14 mouse cellular contexts compared by ENCODE assay signal in genomic region chr9:42920190-42920589, GRCm38 (mm10). TPM values are rescaled to one million over a fixed set of nuclear protein-coding genes. Genes with fewer than 3 reads are reported as not detected.
DNase-seq lines count a peak whose midpoint lies in the region; ATAC-seq lines count a peak whose summit lies in the region.
"Had no signal": no experiment of that assay in that cellular context is flagged by ENCODE, and none has a peak within 500 bp of the region (broad histone marks: within the 10 kb centered on the region; RNA-seq: fewer than 3 reads in every experiment).

No protein-coding gene starts in this region.

- no peak overlapping the region for H3K4me3 ChIP-seq in midbrain, embryonic 14.5 days (replicated peaks; ENCODE audit: low read depth, low read length)
- no peak overlapping the region for H3K4me3 ChIP-seq in midbrain, embryonic 11.5 days (ENCODE audit: low read depth, low read length)
- H3K4me3 ChIP-seq in limb, embryonic 11.5 days (ENCODE audit: low read depth, low read length), result no peak overlapping the region
- H3K4me3 ChIP-seq: limb, embryonic 12.5 days; liver, embryonic 15.5 days; megakaryocyte, embryonic 14.5 days had no signal

- H3K36me3 ChIP-seq in midbrain, embryonic 14.5 days (ENCODE audit: control insufficient read depth, insufficient read depth, low read length), result no peaks in the 10 kb centered on the region
- no peaks in the 10 kb centered on the region for H3K36me3 ChIP-seq in midbrain, embryonic 11.5 days (ENCODE audit: control insufficient read depth, insufficient read depth, low read length)
- no peaks in the 10 kb centered on the region for H3K36me3 ChIP-seq in limb, embryonic 11.5 days (ENCODE audit: control insufficient read depth, insufficient read depth, low read length)
- H3K36me3 ChIP-seq: limb, embryonic 12.5 days; liver, embryonic 15.5 days had no signal

- H3K4me1 ChIP-seq in midbrain, embryonic 14.5 days (ENCODE audit: control insufficient read depth, insufficient read depth, low read length), result peaks cover 10% of the 10 kb centered on the region; the same call in 1 of the 2 replicates
- peaks cover 5% of the 10 kb centered on the region; the same call in 1 of the 2 replicates for H3K4me1 ChIP-seq in midbrain, embryonic 11.5 days (ENCODE audit: control insufficient read depth, insufficient read depth, low read length)
- H3K4me1 ChIP-seq in limb, embryonic 11.5 days (ENCODE audit: control insufficient read depth, insufficient read depth, low read length), result peaks cover 10% of the 10 kb centered on the region
- H3K4me1 ChIP-seq: liver, embryonic 15.5 days; megakaryocyte, embryonic 14.5 days had no signal

- ATAC-seq in midbrain, embryonic 14.5 days (ENCODE audit: low FRiP score, low TSS enrichment), result no peak
- no peak for ATAC-seq in midbrain, embryonic 11.5 days (ENCODE audit: low FRiP score)
- ATAC-seq in limb, embryonic 11.5 days (ENCODE audit: insufficient number of reproducible peaks, low FRiP score, low TSS enrichment, low read depth), result no peak
- ATAC-seq: Patski had no signal

- H3K27ac ChIP-seq in midbrain, embryonic 14.5 days (replicated peaks; ENCODE audit: low read depth, low read length), result no peak overlapping the region
- no peak overlapping the region for H3K27ac ChIP-seq in midbrain, embryonic 11.5 days (ENCODE audit: low read depth, low read length)
- H3K27ac ChIP-seq in limb, embryonic 11.5 days (replicated peaks; ENCODE audit: low read depth, low read length), result no peak overlapping the region
- H3K27ac ChIP-seq: limb, embryonic 12.5 days; liver, embryonic 15.5 days had no signal

- 44% methylated on average over 7 of the region's 7 CpGs for WGBS in midbrain, embryonic 14.5 days
- WGBS in midbrain, embryonic 11.5 days, result 46% methylated on average over 7 of the region's 7 CpGs
- 30% methylated on average over 7 of the region's 7 CpGs for WGBS in limb, embryonic 11.5 days

- H3K9me3 ChIP-seq in midbrain, embryonic 14.5 days (ENCODE audit: control insufficient read depth, low read length), result no peaks in the 10 kb centered on the region
- no peaks in the 10 kb centered on the region for H3K9me3 ChIP-seq in midbrain, embryonic 11.5 days (ENCODE audit: control insufficient read depth, low read length)
- no peaks in the 10 kb centered on the region for H3K9me3 ChIP-seq in limb, embryonic 11.5 days (ENCODE audit: control insufficient read depth, low read length)
- H3K9me3 ChIP-seq: limb, embryonic 12.5 days; liver, embryonic 15.5 days; megakaryocyte, embryonic 14.5 days had no signal

- no peaks in the 10 kb centered on the region for H3K27me3 ChIP-seq in midbrain, embryonic 14.5 days (ENCODE audit: control insufficient read depth, insufficient read depth, low read length)
- H3K27me3 ChIP-seq in midbrain, embryonic 11.5 days (ENCODE audit: control insufficient read depth, insufficient read depth, low read length), result no peaks in the 10 kb centered on the region
- no peaks in the 10 kb centered on the region for H3K27me3 ChIP-seq in limb, embryonic 11.5 days (ENCODE audit: control insufficient read depth, insufficient read depth, low read length)
- H3K27me3 ChIP-seq: liver, embryonic 15.5 days; Patski had no signal

- no peak overlapping the region for H3K9ac ChIP-seq in midbrain, embryonic 14.5 days (replicated peaks; ENCODE audit: low read length)
- H3K9ac ChIP-seq in midbrain, embryonic 11.5 days (ENCODE audit: low read length), result no peak overlapping the region
- H3K9ac ChIP-seq in limb, embryonic 11.5 days (ENCODE audit: low read length), result no peak overlapping the region
- H3K9ac ChIP-seq: limb, embryonic 12.5 days; liver, embryonic 15.5 days had no signal

- H3K4me2 ChIP-seq in midbrain, embryonic 14.5 days (ENCODE audit: low read length), result no peak overlapping the region
- H3K4me2 ChIP-seq in midbrain, embryonic 11.5 days, result no peak overlapping the region
- H3K4me2 ChIP-seq in limb, embryonic 11.5 days (ENCODE audit: low read depth, severe bottlenecking), result no peak overlapping the region
- H3K4me2 ChIP-seq: limb, embryonic 12.5 days; liver, embryonic 15.5 days had no signal

- peak; percentile 63 for DNase-seq in embryo, embryonic 11 days
- DNase-seq in embryo, embryonic 10 days (ENCODE audit: low spot score), result no peak
- peak; percentile 35 for DNase-seq in layer of hippocampus, adult 11-12 months (ENCODE audit: low spot score)
- no peak for DNase-seq in layer of hippocampus, postnatal 25 days (ENCODE audit: extremely low spot score in 1 of 2, low spot score in 1 of 2)
- peak; percentile 41 for DNase-seq in midbrain, embryonic 14.5 days
- no peak for DNase-seq in midbrain, embryonic 11.5 days (ENCODE audit: low spot score, missing footprints)
- peak; percentile 58 for DNase-seq in limb, embryonic 11.5 days (ENCODE audit: low spot score)
- no peak for DNase-seq in frontal cortex, adult 2 months (ENCODE audit: extremely low spot score in 1 of 2, low spot score in 1 of 2)
- DNase-seq: cerebellum, adult 8-10 months; heart, adult 11 months had no signal

RNA-seq across cellular contexts. Expression of gene Grik4, which starts 24.1 kb away (rescaled TPM):
- total RNA-seq in layer of hippocampus, postnatal 25 days (2021), result 10 to 100 TPM; 57.0 to 60.9 TPM
- 4.4 and 6.6 TPM in 2 replicates for polyA plus RNA-seq in midbrain, embryonic 14.5 days (2014; fragmentation: Nextera tagmentation; extraction: Ambion mirVana)
- polyA plus RNA-seq in midbrain, embryonic 11.5 days (2014; fragmentation: Nextera tagmentation; extraction: Ambion mirVana), result 1.2 TPM in 2 replicates
- polyA plus RNA-seq in limb, embryonic 11.5 days (2014; fragmentation: Nextera tagmentation; extraction: Ambion mirVana), result 0.84 and 1.1 TPM in 2 replicates
- 10.4 and 11.6 TPM in 2 replicates for polyA plus RNA-seq in frontal cortex, adult 2 months (2012; rRNA removed)

Comparison
In these comparisons a context has a peak if more than half of its experiments do, and no peak if none do; other contexts are left out.
1. DNase-seq: peak in embryo, embryonic 11 days (single experiment), layer of hippocampus, adult 11-12 months (single experiment), midbrain, embryonic 14.5 days (single experiment) and limb, embryonic 11.5 days (single experiment); none in embryo, embryonic 10 days (single experiment), layer of hippocampus, postnatal 25 days (0 of 2), midbrain, embryonic 11.5 days (single experiment) and frontal cortex, adult 2 months (0 of 2).